In the genomic region with DNA sequence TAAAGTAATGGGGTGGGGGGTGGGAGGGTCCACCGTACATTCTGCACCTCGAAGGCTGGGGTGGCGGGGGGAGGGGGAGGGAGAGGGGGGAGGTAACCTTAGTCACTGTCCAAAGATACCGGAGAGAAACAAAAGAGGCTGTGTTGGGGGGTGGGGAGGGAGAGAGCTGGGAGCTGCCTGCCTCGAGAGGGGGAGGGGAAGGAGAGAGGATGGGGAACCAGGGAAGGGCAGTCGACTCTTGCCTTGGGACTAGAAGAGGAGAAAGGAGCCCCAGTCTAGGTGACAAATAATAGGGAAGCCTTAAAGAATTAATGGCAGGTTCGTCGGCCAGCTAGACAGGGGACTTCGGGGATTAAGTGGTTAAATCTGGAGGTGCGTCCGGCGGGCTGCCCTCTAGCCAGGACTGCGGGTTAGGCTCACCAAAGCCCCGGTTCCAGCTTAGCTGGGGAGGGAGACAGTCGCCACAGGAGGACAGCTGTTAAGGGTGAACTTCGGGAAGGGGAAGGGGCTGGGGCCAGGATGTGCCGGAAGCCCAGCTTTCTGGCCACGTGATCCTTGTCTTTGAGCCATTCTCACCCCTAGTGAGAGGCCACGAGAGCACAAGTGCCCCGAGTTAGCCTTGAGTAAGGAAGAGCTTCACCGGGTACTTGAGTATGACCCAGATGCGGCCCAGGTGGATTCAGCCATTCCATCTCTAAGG, we compare ENCODE assay signal across 9 mouse cellular contexts. TPM values are rescaled to one million over a fixed set of nuclear protein-coding genes. Genes with fewer than 3 reads are reported as not detected.
DNase-seq lines count a peak whose midpoint lies in the region; ATAC-seq lines count a peak whose summit lies in the region.
"Had no signal": no experiment of that assay in that cellular context is flagged by ENCODE, and none has a peak within 500 bp of the region (broad histone marks: within the 10 kb centered on the region; RNA-seq: fewer than 3 reads in every experiment).

No protein-coding gene starts in this region.

- intact Hi-C loops in heart, postnatal 25 days (cut with DNase I) = loop anchor here (5.0 kb wide), 1 partner anchor 68 kb away; no protein-coding TSS in a partner anchor
- intact Hi-C loops in left cerebral cortex, postnatal 4 days (cut with DNase I) = no loop called here

- peaks cover 6% of the 10 kb centered on the region for H3K9me3 ChIP-seq in heart, embryonic 14.5 days (ENCODE audit: control insufficient read depth, low read length)
- H3K9me3 ChIP-seq in embryonic facial prominence, embryonic 11.5 days (replicated peaks; ENCODE audit: control insufficient read depth, low read length) = no peaks in the 10 kb centered on the region
- peaks cover 4% of the 10 kb centered on the region; the same call in 1 of the 2 replicates for H3K9me3 ChIP-seq in intestine, embryonic 14.5 days (ENCODE audit: control insufficient read depth, low read length)
- H3K9me3 ChIP-seq in neural tube, embryonic 11.5 days (ENCODE audit: control insufficient read depth, low read length) = peaks cover 3% of the 10 kb centered on the region; the same call in 1 of the 2 replicates

- H3K27ac ChIP-seq in heart, embryonic 14.5 days (replicated peaks in 1 of 2; ENCODE audit: control insufficient read depth in 1 of 2, insufficient read depth in 1 of 2, low read depth in 2 of 2, low read length in 2 of 2) = no peak overlapping the region
- no peak overlapping the region for H3K27ac ChIP-seq in embryonic facial prominence, embryonic 11.5 days (replicated peaks; ENCODE audit: low read depth, low read length)
- no peak overlapping the region for H3K27ac ChIP-seq in intestine, embryonic 14.5 days (ENCODE audit: low read depth)
- H3K27ac ChIP-seq in neural tube, embryonic 11.5 days (ENCODE audit: low read depth, low read length) = no peak overlapping the region
- H3K27ac ChIP-seq: liver, embryonic 14.5 days had no signal

- peaks cover 54% of the 10 kb centered on the region for H3K27me3 ChIP-seq in heart, embryonic 14.5 days (ENCODE audit: control insufficient read depth, insufficient read depth, low read length)
- H3K27me3 ChIP-seq in embryonic facial prominence, embryonic 11.5 days (ENCODE audit: control insufficient read depth, insufficient read depth, low read length) = peaks cover 46% of the 10 kb centered on the region
- H3K27me3 ChIP-seq in intestine, embryonic 14.5 days (replicated peaks; ENCODE audit: control insufficient read depth, insufficient read depth, low read length) = peaks cover 55% of the 10 kb centered on the region
- H3K27me3 ChIP-seq in neural tube, embryonic 11.5 days (ENCODE audit: control insufficient read depth, insufficient read depth, low read length) = peaks cover 54% of the 10 kb centered on the region

- no peak for DNase-seq in heart, postnatal 25 days (ENCODE audit: low spot score)
- DNase-seq in embryonic facial prominence, embryonic 11.5 days (ENCODE audit: low spot score) = peak; percentile 52
- peak; percentile 60 for DNase-seq in intestine, embryonic 14.5 days (ENCODE audit: low spot score)
- peak; percentile 36 for DNase-seq in neural tube, embryonic 11.5 days (ENCODE audit: low spot score)
- DNase-seq in layer of hippocampus, adult 11-12 months (ENCODE audit: low spot score) = no peak
- no peak for DNase-seq in left cerebral cortex, postnatal 4 days
- DNase-seq in spleen, postnatal 36 days (ENCODE audit: low spot score in 2 of 2) = no peak

- WGBS in heart, embryonic 14.5 days = 0% methylated on average over 22 of the region's 22 CpGs
- 0% methylated on average over 20 of the region's 22 CpGs for WGBS in embryonic facial prominence, embryonic 11.5 days
- under 1% methylated on average over 22 of the region's 22 CpGs for WGBS in intestine, embryonic 14.5 days
- under 1% methylated on average over 20 of the region's 22 CpGs for WGBS in neural tube, embryonic 11.5 days

- no peak for ATAC-seq in heart, embryonic 14.5 days (ENCODE audit: insufficient number of reproducible peaks, insufficient read depth, low FRiP score, low read depth)
- no peak; the same call in 1 of the 2 replicates for ATAC-seq in embryonic facial prominence, embryonic 11.5 days (replicated peaks; ENCODE audit: insufficient number of reproducible peaks, low FRiP score, low TSS enrichment, low read depth)
- 0 out of 2 replicates have a peak, but pooled peaks have one; percentile 14 for ATAC-seq in intestine, embryonic 14.5 days (replicated peaks; ENCODE audit: low FRiP score, low TSS enrichment, low read depth)
- no peak for ATAC-seq in neural tube, embryonic 11.5 days (ENCODE audit: insufficient read depth, low FRiP score, low TSS enrichment)

- peaks cover 5 to 23% of the 10 kb centered on the region in 2 experiments for H3K4me1 ChIP-seq in heart, embryonic 14.5 days (ENCODE audit: control insufficient read depth in 2 of 2, insufficient read depth in 2 of 2, low read length in 2 of 2)
- peaks cover 4% of the 10 kb centered on the region for H3K4me1 ChIP-seq in embryonic facial prominence, embryonic 11.5 days (ENCODE audit: control insufficient read depth, insufficient read depth, low read length)
- H3K4me1 ChIP-seq in intestine, embryonic 14.5 days (replicated peaks; ENCODE audit: control insufficient read depth, insufficient read depth, low read length) = peaks cover 19% of the 10 kb centered on the region
- peaks cover 14% of the 10 kb centered on the region; the same call in 1 of the 2 replicates for H3K4me1 ChIP-seq in neural tube, embryonic 11.5 days (ENCODE audit: control insufficient read depth, insufficient read depth, low read length)

- H3K9ac ChIP-seq in heart, embryonic 14.5 days (ENCODE audit: low read length) = peak overlapping the region; percentile 38; the same call in 1 of the 2 replicates
- peak overlapping the region; percentile 4; the same call in 1 of the 2 replicates for H3K9ac ChIP-seq in embryonic facial prominence, embryonic 11.5 days (replicated peaks; ENCODE audit: low read length)
- H3K9ac ChIP-seq in intestine, embryonic 14.5 days (ENCODE audit: low read length) = no peak overlapping the region
- H3K9ac ChIP-seq in neural tube, embryonic 11.5 days (ENCODE audit: low read length) = peak overlapping the region; percentile 36
- H3K9ac ChIP-seq: liver, embryonic 14.5 days had no signal

- H3K4me2 ChIP-seq in heart, embryonic 14.5 days (ENCODE audit: low read length) = peak overlapping the region; percentile 57
- peak overlapping the region; percentile 31 for H3K4me2 ChIP-seq in embryonic facial prominence, embryonic 11.5 days (ENCODE audit: low read depth, low read length)
- peak overlapping the region; percentile 43 for H3K4me2 ChIP-seq in intestine, embryonic 14.5 days (ENCODE audit: low read length)
- peak overlapping the region; percentile 46 for H3K4me2 ChIP-seq in neural tube, embryonic 11.5 days (ENCODE audit: low read depth)

- peak overlapping the region; percentile 26 to 29; a peak in 2 of 4 replicates for H3K4me3 ChIP-seq in heart, embryonic 14.5 days (ENCODE audit: control insufficient read depth in 1 of 2, insufficient read depth in 1 of 2, low read depth in 1 of 2, low read length in 2 of 2)
- peak overlapping the region; percentile 19; the same call in 1 of the 2 replicates for H3K4me3 ChIP-seq in embryonic facial prominence, embryonic 11.5 days (ENCODE audit: low read depth, low read length)
- peak overlapping the region; percentile 12; the same call in 1 of the 2 replicates for H3K4me3 ChIP-seq in intestine, embryonic 14.5 days (ENCODE audit: low read depth, low read length)
- peak overlapping the region; percentile 23 for H3K4me3 ChIP-seq in neural tube, embryonic 11.5 days (ENCODE audit: low read depth, low read length)

- H3K36me3 ChIP-seq in heart, embryonic 14.5 days (ENCODE audit: control insufficient read depth, insufficient read depth, low read length) = no peaks in the 10 kb centered on the region
- H3K36me3 ChIP-seq in embryonic facial prominence, embryonic 11.5 days (replicated peaks; ENCODE audit: control insufficient read depth, insufficient read depth, low read depth, low read length) = no peaks in the 10 kb centered on the region
- no peaks in the 10 kb centered on the region for H3K36me3 ChIP-seq in intestine, embryonic 14.5 days (ENCODE audit: control insufficient read depth, insufficient read depth, low read length)
- no peaks in the 10 kb centered on the region for H3K36me3 ChIP-seq in neural tube, embryonic 11.5 days (ENCODE audit: control insufficient read depth, insufficient read depth, low read length)

RNA-seq across cellular contexts. Expression of gene Hrk, which starts 10.0 kb away (rescaled TPM):
- polyA plus RNA-seq in heart, embryonic 14.5 days (2014; fragmentation: Nextera tagmentation; extraction: Ambion mirVana) = 0.04 and 0.09 TPM in 2 replicates
- total RNA-seq in heart, postnatal 25 days (2021) = under 1 TPM; 0.56 to 0.88 TPM
- 0.38 and 0.49 TPM in 2 replicates for polyA plus RNA-seq in embryonic facial prominence, embryonic 11.5 days (2014; fragmentation: Nextera tagmentation; extraction: Ambion mirVana)
- polyA plus RNA-seq in intestine, embryonic 14.5 days (2014; fragmentation: Nextera tagmentation; extraction: Ambion mirVana) = 0.22 and 0.28 TPM in 2 replicates
- 1.0 and 1.1 TPM in 2 replicates for polyA plus RNA-seq in neural tube, embryonic 11.5 days (2014; fragmentation: Nextera tagmentation; extraction: Ambion mirVana)
- 10 to 100 TPM; 15.8 to 20.7 TPM for total RNA-seq in left cerebral cortex, postnatal 4 days (2021)

RNA-seq across cellular contexts. Expression of gene Fbxw8, which starts 19.2 kb away (rescaled TPM):
- polyA plus RNA-seq in heart, embryonic 14.5 days (2014; fragmentation: Nextera tagmentation; extraction: Ambion mirVana) = 20.5 and 23.7 TPM in 2 replicates
- 10 to 100 TPM; 40.3 to 43.6 TPM for total RNA-seq in heart, postnatal 25 days (2021)
- polyA plus RNA-seq in embryonic facial prominence, embryonic 11.5 days (2014; fragmentation: Nextera tagmentation; extraction: Ambion mirVana) = 22.2 and 22.3 TPM in 2 replicates
- polyA plus RNA-seq in intestine, embryonic 14.5 days (2014; fragmentation: Nextera tagmentation; extraction: Ambion mirVana) = 25.2 and 25.3 TPM in 2 replicates
- polyA plus RNA-seq in neural tube, embryonic 11.5 days (2014; fragmentation: Nextera tagmentation; extraction: Ambion mirVana) = 26.9 and 28.4 TPM in 2 replicates
- total RNA-seq in left cerebral cortex, postnatal 4 days (2021) = 10 to 100 TPM; 45.6 to 45.8 TPM

Comparison
In these comparisons a context has a peak if more than half of its experiments do, and no peak if none do; other contexts are left out.
1. DNase-seq: peak in embryonic facial prominence, embryonic 11.5 days (single experiment), intestine, embryonic 14.5 days (single experiment) and neural tube, embryonic 11.5 days (single experiment); none in heart, postnatal 25 days (single experiment), layer of hippocampus, adult 11-12 months (single experiment), left cerebral cortex, postnatal 4 days (single experiment) and spleen, postnatal 36 days (0 of 2).
2. Peak in every context shown above with its lines, with median percentiles within 50 percentile points of each other: H3K4me2 ChIP-seq and H3K4me3 ChIP-seq.